Mouse (Mus musculus) adrenal gland, postnatal 36 days (tissue): Measurements from ENCODE around the gene Lao1. TPM values are rescaled to one million over a fixed set of nuclear protein-coding genes. Genes with fewer than 3 reads are reported as not detected.
"Not testable (repeated sequence)": the region's sequence is repeated elsewhere in the genome, so short reads cannot be mapped to it uniquely, and the experiment has no call there.

Source experiments
- DNase-seq, 2 experiments: peaks; one replicate each; pipeline ENCODE4 v3.0.0; 2021; ENCODE audit warnings: mixed read lengths in 1 of 2
- long read RNA-seq, 2 experiments: library from polyadenylated mRNA; stranded (forward); transcript quantifications; one replicate each; pipeline ENCODE4 v2.0.0; 2021; ENCODE audit warnings: borderline sequencing depth in 2 of 2
- total RNA-seq, 2 experiments: library from RNA; stranded (reverse); gene quantifications; 2 replicates each; pipeline ENCODE4 v1.2.3; 2021

The Lao1 gene
- under 1 TPM in 1 of 2 experiments, not detected in 1; 0.53 TPM for total RNA-seq
- long read RNA-seq, experiment 1 = 0 reads
- long read RNA-seq, experiment 2 = 0 reads

DNA sequence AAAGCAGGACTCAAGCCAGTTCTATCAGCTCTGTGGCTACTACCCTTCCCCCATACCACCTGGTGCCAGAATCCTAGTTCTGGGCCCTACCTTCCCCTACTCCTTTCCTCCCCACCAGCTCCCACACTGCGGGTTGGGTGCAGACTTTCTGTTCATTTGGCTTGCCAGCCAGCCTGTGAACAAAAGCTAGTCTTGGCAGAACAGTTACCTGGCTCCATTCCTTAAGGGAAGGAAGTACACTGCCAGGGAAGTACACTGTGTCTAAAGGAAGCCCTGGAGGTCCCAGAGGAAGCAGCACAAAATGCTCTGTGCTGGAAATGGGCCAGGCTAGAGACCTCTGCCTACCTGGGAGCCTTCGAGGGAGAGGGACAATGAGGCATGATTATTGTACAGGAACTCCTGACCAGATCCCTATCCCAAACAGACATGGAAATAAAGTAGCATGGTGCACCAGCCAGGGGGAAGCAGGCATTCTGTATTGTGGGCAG is at the start of gene Lao1:
TSS of gene Lao1 (plus strand) at position 438 of the 488 bp plus-strand sequence.
- DNase-seq = peak; percentile 3

GRCm38 (mm10) chr4:118917365-118917764 is 44.0 kb upstream of the Lao1 start, which contains the start of gene Olfr1329:
TSS of gene Olfr1329 (minus strand) at chr4:118917465.
- not testable (repeated sequence) for DNase-seq

DNA sequence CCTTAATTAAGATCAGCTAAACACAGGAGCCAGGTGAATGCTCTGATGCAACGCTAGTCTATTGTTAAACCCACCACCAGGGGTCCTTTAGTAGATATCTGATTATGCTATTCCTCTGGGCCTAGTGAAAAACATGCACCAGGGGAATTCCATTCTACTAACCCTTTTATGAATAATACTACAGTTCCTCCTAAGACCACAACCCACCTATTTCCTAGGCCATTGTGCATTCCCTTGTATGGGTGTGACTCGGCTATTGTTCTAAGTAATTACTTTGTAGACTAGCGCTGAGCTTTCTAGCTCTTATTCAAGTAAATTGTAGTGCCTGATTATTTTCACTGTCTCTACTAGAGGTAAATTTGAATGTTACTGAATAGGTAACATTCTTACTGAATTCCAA is 30.1 kb upstream of the Lao1 start:
- not testable (repeated sequence) for DNase-seq

- no peak for DNase-seq
Observed at GRCm38 (mm10) chr4:118938512-118938911, 22.9 kb upstream of the Lao1 start, which contains the start of gene Olfr1328. TSS of gene Olfr1328 (minus strand) at chr4:118938612.

DNA sequence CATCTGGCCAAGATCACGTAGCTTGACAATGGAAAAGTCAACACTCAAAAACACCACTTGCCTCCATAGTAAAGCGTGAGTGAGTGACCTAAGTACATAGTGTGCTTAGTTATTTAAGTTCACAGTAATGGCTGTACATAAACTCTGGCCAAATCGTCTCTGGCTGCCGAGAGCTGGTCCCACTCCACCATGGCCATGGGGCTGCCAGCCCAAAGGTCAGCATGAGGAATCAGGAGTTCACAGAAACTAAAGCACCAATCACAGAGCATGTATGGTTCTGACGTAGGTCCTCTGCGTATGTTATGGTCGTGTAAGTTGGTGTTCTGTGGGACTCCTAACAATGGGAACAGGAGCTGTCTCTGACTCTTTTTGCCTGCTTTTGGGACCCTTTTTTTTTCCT is 2.6 kb upstream of the Lao1 start:
- DNase-seq = no peak

- no peak for DNase-seq
Observed at GRCm38 (mm10) chr4:118967711-118968110, 6.3 kb downstream of the Lao1 start.

DNA sequence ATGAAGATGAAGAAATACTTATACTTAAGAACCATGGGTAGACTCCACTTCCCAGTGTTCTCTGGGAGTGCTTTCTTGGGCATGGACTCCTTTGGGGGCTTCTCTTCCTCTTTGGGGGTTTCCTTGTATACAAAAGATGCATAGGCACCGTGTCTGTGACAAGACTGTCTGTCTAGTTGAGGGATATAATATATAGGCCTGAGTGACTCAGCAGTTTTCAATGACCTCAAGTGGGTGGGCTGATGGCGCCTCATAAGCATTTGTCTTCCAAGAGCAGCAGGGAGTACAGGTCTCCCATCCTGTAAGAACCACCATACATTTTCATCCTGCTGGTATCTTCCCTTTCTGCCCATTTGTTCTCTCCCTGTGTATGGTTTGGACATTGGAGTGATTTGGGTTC is 11.9 kb downstream of the Lao1 start:
- DNase-seq = no peak

- no peak for DNase-seq
Observed at GRCm38 (mm10) chr4:118985291-118985690, 23.9 kb downstream of the Lao1 start.

DNA sequence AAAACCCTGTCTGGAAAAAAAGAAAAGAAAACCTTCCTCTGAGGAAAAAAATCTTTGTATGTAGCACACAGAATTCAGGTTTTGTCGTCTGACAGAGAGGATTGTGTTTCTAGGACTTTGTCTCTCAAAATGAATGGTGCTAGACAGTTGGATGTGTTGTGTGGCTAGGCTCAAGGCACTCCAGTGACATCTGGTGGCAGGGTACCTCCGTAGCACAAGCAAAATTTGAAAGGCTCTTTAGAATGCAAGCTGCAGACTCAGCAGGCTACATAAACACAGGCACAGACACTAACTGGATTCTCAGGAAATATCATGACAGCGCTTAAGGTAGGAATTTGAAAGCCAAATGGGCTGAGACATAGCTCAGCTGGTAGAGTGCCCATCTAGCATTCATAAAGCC is 27.2 kb downstream of the Lao1 start:
- DNase-seq = peak; percentile 20 to 43

- DNase-seq = no peak
Observed at GRCm38 (mm10) chr4:118989331-118989730, 28.0 kb downstream of the Lao1 start.

DNA sequence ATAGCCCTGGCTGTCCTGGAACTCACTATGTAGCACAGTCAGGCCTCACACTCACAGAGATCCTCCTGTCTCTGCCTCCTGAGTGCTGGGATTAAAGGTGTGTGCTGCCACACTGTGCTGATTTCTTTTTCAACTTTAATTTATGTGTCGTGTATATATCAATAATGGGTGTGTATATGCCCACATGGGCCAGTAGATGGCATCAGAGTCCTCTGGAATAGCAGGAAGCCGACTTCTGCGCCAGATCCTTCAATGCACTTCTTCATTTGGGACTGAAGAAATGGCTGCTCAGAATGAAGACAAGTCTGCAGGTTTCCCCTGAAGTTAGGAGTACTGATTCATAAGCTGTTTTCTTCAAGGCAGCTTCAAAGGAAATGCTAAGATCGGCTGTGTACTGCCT is 30.4 kb downstream of the Lao1 start:
- no peak for DNase-seq

DNA sequence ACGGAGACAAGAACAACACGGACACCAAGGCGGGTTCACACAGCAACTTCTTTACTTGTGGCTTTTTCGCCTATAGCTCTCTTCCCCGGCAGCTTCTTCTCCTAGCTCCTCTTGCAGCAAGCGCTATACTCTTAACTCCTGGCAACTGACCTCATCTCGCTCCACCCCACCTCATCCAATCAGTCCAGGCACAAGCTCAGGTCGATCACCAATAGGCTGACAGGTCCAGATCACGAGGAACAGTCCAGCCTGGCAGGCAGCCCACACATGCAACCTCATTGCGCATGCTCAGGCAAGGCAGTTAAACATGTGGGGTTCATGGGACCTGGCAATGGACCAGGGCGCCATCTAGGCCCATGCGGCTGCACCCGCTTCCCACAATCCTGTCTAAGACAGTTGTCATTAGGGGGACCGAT is 35.8 kb downstream of the Lao1 start:
- no peak for DNase-seq

- DNase-seq = peak in 1 of 2 experiments; percentile 20
Observed at GRCm38 (mm10) chr4:118999691-119000486, 38.5 kb downstream of the Lao1 start.

DNA sequence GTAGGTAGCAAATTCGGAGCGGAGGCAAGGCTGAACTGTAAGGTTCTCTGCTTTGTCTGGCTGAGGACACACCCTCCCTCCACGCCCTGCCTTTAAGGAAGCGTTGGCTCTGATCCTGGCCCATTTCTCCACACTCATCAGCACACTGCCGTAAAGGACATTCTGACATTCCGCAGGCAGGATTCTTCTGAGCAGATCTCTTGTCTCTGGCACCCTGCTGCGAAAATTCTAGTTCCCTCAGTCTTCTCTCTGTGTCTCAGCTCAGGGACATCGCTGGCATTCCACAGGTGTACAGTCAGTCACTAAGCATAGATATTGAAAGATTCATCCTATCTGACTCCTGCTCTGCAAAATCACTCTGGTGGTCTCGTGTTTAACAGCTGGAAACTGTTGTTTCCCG is 40.3 kb downstream of the Lao1 start:
- DNase-seq = no peak

GRCm38 (mm10) chr4:119002512-119002911 is 41.1 kb downstream of the Lao1 start:
- no peak for DNase-seq

DNA sequence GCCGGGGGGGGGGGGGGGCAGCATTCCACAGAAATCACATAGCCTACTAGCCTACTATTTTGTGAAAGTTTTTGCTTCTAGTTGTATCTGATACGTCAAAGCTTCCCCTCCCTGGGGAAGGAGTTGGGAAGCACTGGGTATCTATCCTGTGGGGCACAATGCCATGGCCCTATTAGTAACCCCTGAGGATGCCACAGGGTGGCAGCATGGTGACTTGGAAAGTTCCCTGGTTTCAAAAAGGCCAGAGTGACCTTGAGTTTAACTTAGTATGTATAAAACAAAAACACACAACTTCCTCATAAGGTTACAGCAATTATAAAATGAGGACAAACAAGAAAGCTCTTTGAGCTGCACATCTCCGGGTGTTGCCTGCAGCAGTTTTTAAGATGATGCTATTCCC is 42.8 kb downstream of the Lao1 start:
- peak; percentile 44 to 61 for DNase-seq

DNA sequence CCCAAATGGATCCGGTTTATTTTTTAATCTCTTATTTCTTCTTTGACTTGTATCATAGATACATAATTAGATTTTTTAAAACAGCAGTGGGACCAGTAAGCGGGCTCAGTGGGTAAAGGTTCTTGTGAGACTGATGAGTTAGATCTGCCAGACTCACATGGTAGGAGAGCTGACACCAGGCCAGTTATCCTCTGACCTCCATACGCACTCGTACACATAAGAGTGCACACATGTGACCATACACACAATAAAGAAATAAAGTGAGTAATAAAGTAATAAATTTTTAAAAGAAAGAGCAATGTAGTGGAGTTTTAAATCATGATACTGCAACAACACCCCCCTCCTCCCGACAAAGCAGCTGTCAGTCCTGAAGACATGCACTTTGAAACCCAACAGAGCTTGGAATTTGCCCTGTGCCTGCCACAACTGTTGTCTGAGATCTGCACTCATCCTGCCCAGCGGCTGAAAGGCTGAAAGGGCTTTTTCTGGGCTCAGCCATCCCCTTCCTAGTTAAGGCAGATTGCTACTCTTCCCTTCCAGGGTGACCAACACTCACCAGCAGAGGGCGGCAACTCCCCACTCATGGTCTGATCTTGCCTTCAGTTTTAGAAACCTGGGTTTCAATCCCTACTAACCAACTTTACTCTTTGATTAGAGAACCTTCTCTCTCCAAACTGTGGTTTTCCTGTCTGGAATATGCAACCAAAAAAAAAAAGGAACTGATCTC is 43.4 kb downstream of the Lao1 start:
- peak; percentile 87 to 91 for DNase-seq

GRCm38 (mm10) chr4:119007602-119008001 is 46.2 kb downstream of the Lao1 start:
- no peak for DNase-seq

- peak; percentile 22 to 34 for DNase-seq
Observed at GRCm38 (mm10) chr4:119008476-119008875, 47.1 kb downstream of the Lao1 start.

DNA sequence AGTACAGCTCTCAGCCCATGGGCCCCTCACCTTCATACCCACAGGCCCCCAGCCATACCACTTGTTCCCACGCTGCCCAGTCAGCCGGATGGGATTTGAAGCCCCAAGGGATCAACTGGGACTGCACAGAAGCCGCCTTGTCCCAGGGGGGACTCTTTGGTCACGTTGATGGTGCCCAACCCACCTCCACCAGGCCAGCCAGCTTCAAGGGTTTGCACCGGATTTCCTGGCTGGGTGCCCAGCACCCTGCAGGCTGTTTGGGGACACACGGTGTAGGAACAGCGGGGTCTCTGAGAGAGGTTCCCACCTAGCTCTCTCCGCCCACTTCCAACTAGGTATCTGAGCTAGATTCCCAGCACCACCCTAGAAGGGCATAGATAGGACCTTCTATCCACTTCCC is 48.4 kb downstream of the Lao1 start:
- DNase-seq = no peak

DNA sequence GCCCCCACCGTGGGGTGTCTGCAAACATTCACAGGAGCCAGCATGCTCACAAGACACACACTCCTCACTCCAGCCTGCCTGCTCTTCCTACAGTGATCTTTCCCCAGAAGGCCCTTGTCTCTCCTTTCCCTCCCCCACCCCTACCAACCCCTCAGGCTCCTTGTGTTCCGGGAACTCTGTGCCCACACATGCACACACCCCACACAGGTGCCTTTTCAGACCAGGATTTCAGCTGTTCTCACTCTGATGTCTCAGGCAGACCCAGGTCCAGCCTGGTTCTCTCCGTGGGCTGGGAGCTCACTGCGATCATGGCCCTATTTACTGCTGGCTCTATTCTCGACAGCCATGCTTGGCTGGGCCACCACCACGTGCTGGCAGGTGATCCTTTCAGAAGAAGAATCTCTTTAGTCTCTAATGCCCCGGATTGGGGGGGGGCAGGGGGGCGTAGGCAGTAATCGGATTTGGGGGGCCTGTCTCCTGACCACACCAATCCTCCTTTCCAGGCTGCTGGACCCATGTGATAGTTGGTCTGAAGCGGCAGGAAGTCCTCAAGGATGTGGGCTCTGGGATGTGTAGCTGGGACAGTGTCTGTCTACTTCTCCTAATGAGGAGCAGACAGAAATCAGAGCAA is 49.8 kb downstream of the Lao1 start:
- no peak for DNase-seq

GRCm38 (mm10) chr4:119013031-119013430 is 51.7 kb downstream of the Lao1 start:
- DNase-seq = no peak

GRCm38 (mm10) chr4:119014997-119015396 is 53.6 kb downstream of the Lao1 start:
- no peak for DNase-seq
